Mouse (Mus musculus) central nervous system, embryonic 11.5 days (tissue): ENCODE measurements around the gene 4930522L14Rik. TPM values are rescaled to one million over a fixed set of nuclear protein-coding genes. Genes with fewer than 3 reads are reported as not detected.

Experiments used
- polyA plus RNA-seq: library from polyadenylated mRNA; depleted of rRNA; stranded (reverse); fragments of >200 nt; gene quantifications from 2 replicates; pipeline ENCODE4 v1.2.3, GENCODE M21; 2012; rRNA removed

4930522L14Rik gene
- 4.5 and 6.3 TPM in 2 replicates for polyA plus RNA-seq

GRCm38 (mm10) chr5:109751391-109752071 lies at the start of gene 4930522L14Rik:
Gene 4930522L14Rik, minus strand, starts transcription at chr5:109751886.

GRCm38 (mm10) chr5:109690537-109691201 lies 61.0 kb downstream of the 4930522L14Rik start, which contains the start of gene 5430403G16Rik:
Gene 5430403G16Rik, minus strand, starts transcription at chr5:109691041.

Other genes with a start within 250 kb of the 4930522L14Rik start
- 8.4 and 9.3 TPM in 2 replicates for gene Crlf2, start 192.9 kb downstream of the 4930522L14Rik start, polyA plus RNA-seq
- 0.59 and 1.4 TPM in 2 replicates for gene 5430403G16Rik, start 60.8 kb downstream of the 4930522L14Rik start, polyA plus RNA-seq
- gene Gm15446, start 171.5 kb upstream of the 4930522L14Rik start, polyA plus RNA-seq = 0.04 and 0.11 TPM in 2 replicates
- 15.5 and 27.7 TPM in 2 replicates for gene Zfp932, start 244.6 kb upstream of the 4930522L14Rik start, polyA plus RNA-seq